Mouse (Mus musculus) hindbrain, embryonic 13.5 days (tissue): ENCODE results near the gene Tmem229b. TPM values are rescaled to one million over a fixed set of nuclear protein-coding genes. Genes with fewer than 3 reads are reported as not detected.

Experiments
- ATAC-seq: fragments of 200-750 bp; cut with Nextera tagmentation; 2 replicates; pipeline ENCODE4 v1.8.0; 2017; ENCODE audit warnings: moderate TSS enrichment; ENCODE audit not compliant: low FRiP score
- H3K27ac ChIP-seq: fragments of 300-500 bp; sonication (generic); 2 replicates; pipeline ENCODE4 v1.5.1; 2015; ENCODE audit warnings: inconsistent platforms, mild to moderate bottlenecking, moderate library complexity
- H3K27me3 ChIP-seq: fragments of 300-500 bp; sonication (generic); 2 replicates; pipeline ENCODE4 v1.6.1; 2015; ENCODE audit warnings: mild to moderate bottlenecking, inconsistent platforms
- H3K36me3 ChIP-seq: fragments of 300-500 bp; sonication (generic); 2 replicates; pipeline ENCODE4 v1.6.1; 2015; ENCODE audit warnings: mild to moderate bottlenecking, inconsistent platforms
- H3K4me1 ChIP-seq: fragments of 300-500 bp; sonication (generic); replicated peaks from 2 replicates; pipeline ENCODE4 v1.6.1; 2015; ENCODE audit warnings: inconsistent platforms
- H3K4me2 ChIP-seq: fragments of 300-500 bp; sonication (generic); 2 replicates; pipeline ENCODE4 v1.6.1; 2015; ENCODE audit warnings: inconsistent platforms, mild to moderate bottlenecking, moderate library complexity
- H3K4me3 ChIP-seq: fragments of 300-500 bp; sonication (generic); 2 replicates; pipeline ENCODE4 v1.5.1; 2015; ENCODE audit warnings: mild to moderate bottlenecking, inconsistent platforms
- H3K9ac ChIP-seq: fragments of 300-500 bp; sonication (generic); 2 replicates; pipeline ENCODE4 v1.6.1; 2015; ENCODE audit warnings: mild to moderate bottlenecking, inconsistent platforms
- H3K9me3 ChIP-seq: fragments of 300-500 bp; sonication (generic); 2 replicates; pipeline ENCODE4 v1.6.1; 2016; ENCODE audit warnings: inconsistent platforms
- WGBS: fragments of 180-500 bp; shearing (Covaris S2); methylation state at CpG from one replicate; pipeline ENCODE4 v1.1.7; 2015; 5-methylcytosine and 5-hydroxymethylcytosine counted together
- polyA plus RNA-seq: library from polyadenylated mRNA; unstranded; fragments of >200 nt; fragmentation: Nextera tagmentation; extraction: Ambion mirVana; gene quantifications from 2 replicates; pipeline ENCODE4 v1.2.1, GENCODE M21; 2015

The Tmem229b gene
- polyA plus RNA-seq = 44.1 and 49.8 TPM in 2 replicates

DNA sequence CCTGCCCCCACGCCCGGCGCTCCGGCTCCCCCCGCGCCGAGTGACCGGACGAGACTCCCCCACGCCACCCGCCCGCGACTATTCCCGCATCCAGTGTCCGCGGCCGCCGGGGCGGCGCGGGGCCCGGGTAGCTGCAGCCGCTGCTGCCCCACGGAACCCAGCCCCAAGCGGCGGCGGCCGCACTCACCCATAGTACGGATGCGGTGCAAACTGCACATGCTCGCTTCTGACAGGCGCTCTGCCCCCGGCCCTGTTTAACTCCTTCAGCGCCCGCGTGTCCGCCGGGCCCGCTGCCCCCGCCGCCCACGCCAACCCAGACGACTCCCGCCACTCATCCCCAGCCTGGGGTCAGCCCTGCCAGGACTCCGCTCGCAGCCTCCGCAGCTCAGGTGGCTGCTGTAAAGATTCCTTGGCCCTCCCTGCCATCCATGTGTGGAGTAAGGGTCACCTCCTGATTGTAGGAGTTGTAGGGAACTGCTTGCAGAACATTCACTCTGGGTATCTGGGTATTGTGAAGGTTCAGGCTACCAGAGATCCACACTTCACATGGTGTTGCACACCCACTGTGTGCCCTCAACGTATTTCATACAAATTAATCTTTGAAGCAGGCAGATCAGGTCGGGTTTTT is at the start of gene Tmem229b:
TSS of gene Tmem229b (minus strand) at position 502 of the 628 bp plus-strand sequence.
- H3K4me3 ChIP-seq = peak within 1 kb of the TSS; percentile 93
- WGBS = 2% methylated on average over 43 of the region's 49 CpGs
- ATAC-seq = peak; percentile 94

DNA sequence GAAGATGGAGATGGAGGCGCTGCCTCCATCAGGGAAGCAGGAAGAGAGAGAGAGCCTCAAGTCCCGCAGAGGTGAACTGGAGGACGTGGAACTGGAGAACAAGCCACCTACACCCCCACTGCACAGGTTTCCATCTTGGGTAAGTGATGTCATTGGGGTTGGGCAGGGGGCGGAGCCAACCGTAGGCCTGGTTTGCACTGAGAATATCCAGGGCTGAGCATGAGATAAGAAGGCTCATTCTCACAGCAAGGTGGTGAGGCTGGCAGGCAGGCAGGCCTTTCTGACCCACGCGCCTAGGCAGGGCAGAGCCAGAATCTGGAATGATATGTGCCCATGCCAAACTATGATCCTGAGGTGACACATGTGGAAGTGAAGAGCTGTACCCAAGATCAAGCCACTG is 47.8 kb upstream of the Tmem229b start:
- Histone ChIP-seq H3K36me3 (peaks cover 38% of the 10 kb centered on the region), H3K27me3 (no peaks in the 10 kb centered on the region), H3K27ac (no peak overlapping the region), H3K4me2 (no peak overlapping the region), H3K4me3 (no peak overlapping the region), H3K4me1 (no peaks in the 10 kb centered on the region), H3K9ac (no peak overlapping the region), H3K9me3 (no peaks in the 10 kb centered on the region)
- WGBS = 96% methylated on average over 7 of the region's 7 CpGs
- ATAC-seq = no peak

More for the DNA sequence above, at the start of gene Tmem229b:
- peak within 1 kb of the TSS; percentile 94 for H3K9ac ChIP-seq
- H3K27ac ChIP-seq = peak within 1 kb of the TSS; percentile 94
- peaks cover 29% of the 10 kb centered on the region for H3K4me1 ChIP-seq
- H3K4me2 ChIP-seq = peak within 1 kb of the TSS; percentile 79
- H3K36me3 ChIP-seq = no peaks in the 10 kb centered on the region
- H3K27me3 ChIP-seq = no peaks in the 10 kb centered on the region
- H3K9me3 ChIP-seq = no peaks in the 10 kb centered on the region

DNA sequence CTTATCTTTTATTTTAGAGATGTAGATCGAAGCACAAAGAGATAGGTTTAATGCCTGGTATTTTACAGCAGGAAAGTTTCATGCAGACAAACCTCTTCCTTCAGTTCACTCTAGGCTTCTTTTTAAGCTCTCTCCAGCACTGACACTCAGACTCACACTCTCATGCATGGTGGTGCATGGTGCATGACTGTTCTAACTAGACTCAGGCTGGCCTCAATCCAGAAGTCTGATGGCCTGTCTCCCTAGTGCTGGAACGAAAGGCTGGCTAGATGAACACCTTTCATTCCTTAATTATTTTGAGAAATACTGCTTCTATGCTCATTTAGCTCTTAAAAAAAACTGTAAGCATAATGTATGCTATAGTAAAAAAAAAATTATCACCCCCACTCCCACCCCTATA is 44.6 kb upstream of the Tmem229b start:
- no peaks in the 10 kb centered on the region for H3K9me3 ChIP-seq
- H3K27me3 ChIP-seq = no peaks in the 10 kb centered on the region
- H3K9ac ChIP-seq = no peak overlapping the region
- WGBS = 93% methylated on average over 2 of the region's 2 CpGs
- no peak overlapping the region for H3K4me2 ChIP-seq
- no peak overlapping the region for H3K27ac ChIP-seq
- no peak for ATAC-seq
- no peaks in the 10 kb centered on the region for H3K4me1 ChIP-seq
- no peak overlapping the region for H3K4me3 ChIP-seq
- H3K36me3 ChIP-seq = peaks cover 44% of the 10 kb centered on the region

DNA sequence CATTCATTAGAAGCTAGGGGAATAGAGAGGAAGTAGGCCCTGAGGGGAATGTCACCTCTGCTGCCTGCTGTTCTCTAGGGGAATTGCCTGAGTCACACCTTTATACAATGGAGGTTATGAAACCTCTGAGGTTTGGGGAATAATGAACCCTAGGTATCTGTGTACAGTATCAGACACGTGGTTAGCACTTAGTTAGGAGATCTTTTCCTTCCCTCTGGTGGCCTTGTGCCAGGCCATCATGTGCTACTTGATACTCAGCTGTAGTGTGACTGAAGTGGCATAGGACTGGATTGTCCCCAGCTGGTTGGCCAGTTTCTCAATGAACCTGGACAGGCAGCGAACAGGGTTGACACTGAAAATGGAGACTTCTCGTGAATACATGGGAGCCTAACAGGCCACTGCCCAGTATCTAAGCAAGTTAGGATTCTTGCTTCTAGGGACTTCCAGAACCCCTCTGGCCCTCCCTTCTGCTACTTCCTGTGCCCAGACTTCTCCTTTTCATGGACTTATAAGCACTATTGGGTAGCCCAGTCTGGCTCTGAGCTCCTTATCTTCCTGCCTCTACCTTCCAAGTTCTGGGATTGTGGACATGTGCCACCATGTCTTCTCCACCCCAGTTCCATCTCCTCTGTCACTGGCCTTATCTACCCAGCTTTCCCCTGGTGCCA is 43.3 kb upstream of the Tmem229b start:
- H3K4me2 ChIP-seq = no peak overlapping the region
- WGBS = 89% methylated on average over 3 of the region's 3 CpGs
- H3K27ac ChIP-seq = no peak overlapping the region
- H3K4me1 ChIP-seq = no peaks in the 10 kb centered on the region
- no peak overlapping the region for H3K4me3 ChIP-seq
- no peaks in the 10 kb centered on the region for H3K27me3 ChIP-seq
- ATAC-seq = no peak
- no peak overlapping the region for H3K9ac ChIP-seq
- H3K36me3 ChIP-seq = peaks cover 38% of the 10 kb centered on the region
- no peaks in the 10 kb centered on the region for H3K9me3 ChIP-seq

DNA sequence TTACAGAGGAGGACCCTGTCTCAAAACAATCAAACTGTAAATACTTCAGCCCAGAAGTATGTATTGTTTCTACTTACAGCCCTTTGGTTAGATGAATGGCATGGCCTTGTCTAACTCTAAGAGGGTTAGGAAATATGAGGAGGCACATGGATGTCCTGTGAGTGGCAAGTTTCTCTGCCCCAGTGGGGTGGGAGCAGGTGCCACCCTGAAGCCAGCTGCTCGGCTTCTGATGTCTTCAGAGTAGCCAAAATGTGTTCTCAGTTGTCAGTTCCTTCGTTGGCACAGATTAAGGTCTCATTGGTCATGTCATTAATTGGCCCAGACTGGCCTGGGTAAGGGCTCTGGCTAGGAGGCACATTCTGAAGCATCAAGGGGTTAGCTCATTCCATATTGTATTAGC is 42.4 kb upstream of the Tmem229b start:
- no peak for ATAC-seq
- Histone ChIP-seq H3K9ac (no peak overlapping the region), H3K9me3 (no peaks in the 10 kb centered on the region), H3K27me3 (no peaks in the 10 kb centered on the region), H3K4me1 (no peaks in the 10 kb centered on the region), H3K4me3 (no peak overlapping the region), H3K4me2 (no peak overlapping the region), H3K27ac (no peak overlapping the region), H3K36me3 (peaks cover 38% of the 10 kb centered on the region)
- WGBS = 83% methylated on average over 2 of the region's 2 CpGs

DNA sequence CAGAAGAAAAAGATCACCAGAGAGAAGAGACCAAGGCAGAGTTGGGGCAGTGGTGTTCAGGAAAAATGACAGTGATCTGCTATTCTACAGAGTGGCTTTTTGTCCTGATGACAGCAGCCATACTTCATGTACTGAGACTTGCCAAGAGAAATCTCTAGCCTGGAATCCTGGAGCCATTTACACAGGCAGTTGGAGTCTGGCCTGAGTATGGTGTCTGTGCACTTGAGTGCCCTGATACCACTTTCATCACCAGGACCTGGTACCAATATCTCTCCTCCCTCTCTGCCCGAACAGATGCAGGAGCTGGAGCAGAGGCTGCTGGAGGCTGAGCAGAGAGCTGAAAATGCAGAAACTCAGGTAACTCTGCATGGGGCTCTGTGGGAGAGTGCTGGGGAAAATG is 41.5 kb upstream of the Tmem229b start:
- H3K9ac ChIP-seq = no peak overlapping the region
- no peaks in the 10 kb centered on the region for H3K4me1 ChIP-seq
- no peak overlapping the region for H3K4me2 ChIP-seq
- ATAC-seq = no peak
- H3K4me3 ChIP-seq = no peak overlapping the region
- no peaks in the 10 kb centered on the region for H3K27me3 ChIP-seq
- H3K27ac ChIP-seq = no peak overlapping the region
- H3K9me3 ChIP-seq = no peaks in the 10 kb centered on the region
- H3K36me3 ChIP-seq = peaks cover 37% of the 10 kb centered on the region
- 81% methylated on average over 1 of the region's 1 CpGs for WGBS

DNA sequence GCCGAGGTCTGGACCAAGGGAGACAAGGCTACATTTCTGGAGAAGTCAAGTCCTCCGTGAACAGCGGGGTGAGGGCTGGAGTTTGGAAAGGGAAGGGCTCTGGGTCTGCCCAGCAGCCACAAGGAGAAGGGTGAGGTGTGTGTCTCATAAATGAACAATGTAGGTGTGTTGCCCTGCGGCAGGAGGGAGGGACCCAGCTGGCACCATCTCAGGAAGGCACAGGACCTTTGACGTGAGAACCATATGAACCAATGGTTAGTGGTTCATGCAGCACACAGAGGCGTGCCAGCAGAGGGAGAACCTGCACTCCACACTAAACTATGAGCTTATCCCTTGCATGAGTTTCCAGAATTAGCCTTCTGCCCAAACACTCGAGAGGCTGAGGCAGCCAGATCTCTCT is 39.8 kb upstream of the Tmem229b start:
- H3K4me1 ChIP-seq = no peaks in the 10 kb centered on the region
- H3K9me3 ChIP-seq = no peaks in the 10 kb centered on the region
- 92% methylated on average over 7 of the region's 7 CpGs for WGBS
- H3K27me3 ChIP-seq = no peaks in the 10 kb centered on the region
- no peak overlapping the region for H3K27ac ChIP-seq
- peaks cover 38% of the 10 kb centered on the region for H3K36me3 ChIP-seq
- ATAC-seq = no peak
- no peak overlapping the region for H3K9ac ChIP-seq
- H3K4me3 ChIP-seq = no peak overlapping the region
- no peak overlapping the region for H3K4me2 ChIP-seq

DNA sequence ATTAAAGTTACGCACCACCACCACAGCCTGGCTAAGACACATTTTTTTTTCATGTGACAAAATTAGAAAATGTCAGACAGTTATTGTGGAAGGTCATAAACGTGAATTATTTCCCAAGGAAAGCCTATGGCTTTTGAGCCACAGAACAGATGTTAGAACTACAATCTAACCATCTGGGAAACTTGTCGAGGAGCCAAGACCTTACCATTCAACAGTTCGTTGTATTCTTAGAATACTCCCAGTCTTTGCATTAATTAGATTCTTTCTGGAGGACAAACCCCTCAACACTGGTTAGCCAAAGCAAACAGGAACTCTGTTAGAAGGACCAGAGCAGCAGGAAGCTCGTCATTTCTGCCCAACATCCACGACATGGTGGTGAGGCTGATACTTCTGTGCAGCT is 38.7 kb upstream of the Tmem229b start:
- Histone ChIP-seq H3K36me3 (peaks cover 47% of the 10 kb centered on the region), H3K4me2 (no peak overlapping the region), H3K9ac (no peak overlapping the region), H3K4me3 (no peak overlapping the region), H3K27ac (no peak overlapping the region), H3K4me1 (no peaks in the 10 kb centered on the region), H3K9me3 (no peaks in the 10 kb centered on the region), H3K27me3 (no peaks in the 10 kb centered on the region)
- WGBS = 73% methylated on average over 6 of the region's 6 CpGs
- no peak for ATAC-seq

DNA sequence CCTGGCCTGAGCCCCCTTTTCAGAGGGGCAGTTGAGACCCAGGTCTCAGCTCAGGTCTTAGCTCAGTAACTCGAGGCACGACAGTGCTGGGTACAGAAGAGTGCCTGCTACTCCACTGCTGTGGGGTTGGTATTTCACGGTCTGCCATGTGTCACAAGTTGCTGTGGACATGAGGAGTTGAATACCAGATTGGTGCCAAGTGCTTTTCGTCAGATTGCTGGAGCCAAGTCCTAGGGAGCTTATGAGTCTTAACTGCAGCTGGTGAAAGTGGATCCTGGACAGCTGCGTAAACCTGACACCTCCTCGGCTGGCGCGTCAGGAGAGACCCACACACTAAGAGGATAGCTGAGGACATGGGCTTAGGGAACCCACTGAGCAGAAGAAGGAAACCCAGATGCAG is 37.2 kb upstream of the Tmem229b start:
- no peak for ATAC-seq
- Histone ChIP-seq H3K27me3 (no peaks in the 10 kb centered on the region), H3K36me3 (peaks cover 36% of the 10 kb centered on the region), H3K4me1 (no peaks in the 10 kb centered on the region), H3K4me2 (no peak overlapping the region), H3K9ac (no peak overlapping the region), H3K27ac (no peak overlapping the region), H3K9me3 (no peaks in the 10 kb centered on the region), H3K4me3 (no peak overlapping the region)
- 87% methylated on average over 8 of the region's 8 CpGs for WGBS

DNA sequence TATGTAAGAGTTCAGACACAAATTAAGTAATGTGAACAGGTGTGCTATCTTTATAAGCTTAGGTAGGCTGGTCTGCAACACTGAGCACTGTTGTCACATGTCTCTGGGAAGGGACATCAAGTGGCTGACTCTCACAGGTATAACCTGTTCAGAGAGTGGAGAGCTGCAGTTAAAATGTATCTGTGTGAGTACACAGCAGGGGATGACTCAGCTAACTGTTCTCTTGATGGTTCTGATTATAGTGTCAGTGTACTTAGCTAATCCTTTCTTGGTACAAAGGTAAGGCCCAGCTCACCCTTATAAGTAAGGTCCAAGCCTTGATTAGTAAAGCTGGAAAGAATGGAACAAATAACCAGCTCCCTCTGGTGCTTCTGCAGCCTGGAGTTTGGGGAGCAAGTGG is 34.0 kb upstream of the Tmem229b start:
- H3K4me1 ChIP-seq = no peaks in the 10 kb centered on the region
- H3K9ac ChIP-seq = no peak overlapping the region
- ATAC-seq = no peak
- H3K27me3 ChIP-seq = no peaks in the 10 kb centered on the region
- no peaks in the 10 kb centered on the region for H3K9me3 ChIP-seq
- no peak overlapping the region for H3K4me2 ChIP-seq
- H3K4me3 ChIP-seq = no peak overlapping the region
- no peak overlapping the region for H3K27ac ChIP-seq
- H3K36me3 ChIP-seq = peaks cover 29% of the 10 kb centered on the region

DNA sequence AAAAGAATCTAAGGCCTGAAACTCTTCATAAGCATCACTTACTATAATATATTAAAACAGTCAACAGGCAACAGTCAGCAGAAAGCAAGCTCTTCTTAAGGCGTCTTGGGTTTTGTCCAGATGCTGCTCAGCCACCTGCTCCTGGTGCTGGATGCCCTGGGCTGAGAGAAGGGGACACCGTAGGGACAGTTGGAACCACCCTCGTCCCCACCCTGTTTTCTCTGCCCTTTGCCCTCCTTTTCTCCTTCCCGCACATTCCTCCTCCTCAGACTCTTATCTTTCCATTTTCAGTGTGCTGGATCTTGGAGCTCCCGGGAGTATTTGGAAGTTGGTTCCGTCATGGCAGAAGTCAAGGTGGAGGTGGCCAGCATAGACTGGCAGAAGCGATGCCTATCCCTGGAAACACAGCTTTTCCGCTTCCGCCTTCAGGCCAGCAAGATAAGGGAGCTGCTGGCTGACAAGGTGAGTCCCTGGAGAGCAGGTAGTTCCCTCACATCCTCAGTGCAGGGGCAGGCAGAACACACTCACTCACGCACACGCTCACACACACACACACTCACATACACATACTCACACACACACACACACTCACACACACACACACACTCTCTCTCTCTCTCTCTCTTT is 32.9 kb upstream of the Tmem229b start:
- Histone ChIP-seq H3K9me3 (no peaks in the 10 kb centered on the region), H3K4me2 (no peak overlapping the region), H3K4me1 (no peaks in the 10 kb centered on the region), H3K36me3 (peaks cover 27% of the 10 kb centered on the region), H3K27me3 (no peaks in the 10 kb centered on the region), H3K4me3 (no peak overlapping the region), H3K9ac (no peak overlapping the region), H3K27ac (no peak overlapping the region)
- 92% methylated on average over 11 of the region's 11 CpGs for WGBS
- ATAC-seq = no peak

DNA sequence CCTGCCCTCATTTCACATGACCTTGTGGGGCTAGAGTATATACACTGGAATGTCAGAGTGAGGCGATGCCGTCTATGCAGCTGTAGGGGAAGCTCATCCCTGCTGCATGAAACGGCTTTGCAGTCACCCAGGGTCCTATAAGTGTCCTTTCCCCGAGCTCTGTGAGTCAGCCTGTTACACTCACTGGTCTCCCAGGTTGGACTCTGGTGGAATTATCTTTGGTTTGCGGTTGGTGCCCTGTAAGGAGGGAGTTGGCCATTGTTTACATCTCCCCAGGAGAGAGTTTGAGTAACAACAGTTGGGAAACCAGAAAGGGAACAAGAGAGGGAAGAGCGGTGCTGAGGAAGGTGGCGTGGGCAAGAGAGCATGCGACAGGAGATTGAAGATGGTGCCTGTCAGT is 32.3 kb upstream of the Tmem229b start:
- Histone ChIP-seq H3K9me3 (no peaks in the 10 kb centered on the region), H3K4me2 (no peak overlapping the region), H3K9ac (no peak overlapping the region), H3K36me3 (peaks cover 21% of the 10 kb centered on the region; the same call in 1 of the 2 replicates), H3K27me3 (no peaks in the 10 kb centered on the region), H3K4me1 (no peaks in the 10 kb centered on the region), H3K4me3 (no peak overlapping the region), H3K27ac (no peak overlapping the region)
- ATAC-seq = no peak
- WGBS = 74% methylated on average over 8 of the region's 8 CpGs

DNA sequence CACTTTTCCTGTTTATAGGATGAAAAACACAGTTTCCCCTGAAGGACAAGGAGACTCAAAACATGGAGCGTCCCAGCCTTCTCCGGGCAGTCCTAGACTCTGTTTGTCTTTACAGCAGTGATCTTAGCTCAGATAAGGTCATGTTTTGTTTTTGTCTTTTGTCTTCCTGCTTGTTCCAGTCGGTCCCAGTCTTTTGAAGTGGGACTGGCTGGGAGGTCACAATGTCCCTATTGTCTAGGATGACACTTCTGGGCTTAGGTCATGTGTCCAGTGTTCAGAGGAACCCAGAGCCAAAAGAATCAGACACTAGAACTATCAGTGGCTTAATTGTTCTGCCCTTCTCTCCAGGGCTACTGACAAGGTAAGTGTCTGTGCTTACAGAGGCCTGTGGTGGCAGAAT is 27.9 kb upstream of the Tmem229b start:
- Histone ChIP-seq H3K4me2 (no peak overlapping the region), H3K9ac (no peak overlapping the region), H3K9me3 (no peaks in the 10 kb centered on the region), H3K27me3 (no peaks in the 10 kb centered on the region), H3K4me3 (no peak overlapping the region), H3K4me1 (no peaks in the 10 kb centered on the region), H3K27ac (no peak overlapping the region), H3K36me3 (no peaks in the 10 kb centered on the region)
- 2% methylated on average over 3 of the region's 3 CpGs for WGBS
- no peak for ATAC-seq
